Mouse (Mus musculus) heart, embryonic 13.5 days (tissue): Measurements from ENCODE around the gene Sgo2b. TPM values are rescaled to one million over a fixed set of nuclear protein-coding genes. Genes with fewer than 3 reads are reported as not detected.
"Not testable (repeated sequence)": the region's sequence is repeated elsewhere in the genome, so short reads cannot be mapped to it uniquely, and the experiment has no call there.

Experiments used
- ATAC-seq: fragments of 200-750 bp; cut with Nextera tagmentation; 2 replicates; pipeline ENCODE4 v1.8.0; 2017; ENCODE audit warnings: moderate TSS enrichment; ENCODE audit not compliant: insufficient number of reproducible peaks, low FRiP score, low TSS enrichment; ENCODE audit errors: extremely low read depth
- H3K27ac ChIP-seq: fragments of 300-500 bp; sonication (generic); replicated peaks from 2 replicates; pipeline ENCODE4 v1.5.1; 2015; ENCODE audit warnings: moderate library complexity, mild to moderate bottlenecking, inconsistent platforms
- H3K27me3 ChIP-seq: fragments of 300-500 bp; sonication (generic); replicated peaks from 2 replicates; pipeline ENCODE4 v1.6.1; 2015; ENCODE audit warnings: mild to moderate bottlenecking, inconsistent platforms
- H3K36me3 ChIP-seq: fragments of 300-500 bp; sonication (generic); 2 replicates; pipeline ENCODE4 v1.6.1; 2015; ENCODE audit warnings: mild to moderate bottlenecking, inconsistent platforms
- H3K4me1 ChIP-seq: fragments of 300-500 bp; sonication (generic); 2 replicates; pipeline ENCODE4 v1.6.1; 2015; ENCODE audit warnings: inconsistent platforms
- H3K4me2 ChIP-seq: fragments of 300-500 bp; sonication (generic); 2 replicates; pipeline ENCODE4 v1.6.1; 2015; ENCODE audit warnings: inconsistent platforms, mild to moderate bottlenecking, moderate library complexity
- H3K4me3 ChIP-seq: fragments of 300-500 bp; sonication (generic); 2 replicates; pipeline ENCODE4 v1.5.1; 2015; ENCODE audit warnings: moderate library complexity, mild to moderate bottlenecking, inconsistent platforms
- H3K9ac ChIP-seq: fragments of 300-500 bp; sonication (generic); 2 replicates; pipeline ENCODE4 v1.6.1; 2015; ENCODE audit warnings: inconsistent platforms, mild to moderate bottlenecking, moderate library complexity
- H3K9me3 ChIP-seq: fragments of 300-500 bp; sonication (generic); 2 replicates; pipeline ENCODE4 v1.6.1; 2016; ENCODE audit warnings: inconsistent platforms
- WGBS: fragments of 180-500 bp; shearing (Covaris S2); methylation state at CpG from one replicate; pipeline ENCODE4 v1.1.7; 2015; ENCODE audit warnings: mixed read lengths; 5-methylcytosine and 5-hydroxymethylcytosine counted together
- polyA plus RNA-seq: library from polyadenylated mRNA; unstranded; fragments of >200 nt; fragmentation: Nextera tagmentation; extraction: Ambion mirVana; gene quantifications from 2 replicates; pipeline ENCODE4 v1.2.1, GENCODE M21; 2015

Gene Sgo2b
- not detected in 2 replicates for polyA plus RNA-seq

DNA sequence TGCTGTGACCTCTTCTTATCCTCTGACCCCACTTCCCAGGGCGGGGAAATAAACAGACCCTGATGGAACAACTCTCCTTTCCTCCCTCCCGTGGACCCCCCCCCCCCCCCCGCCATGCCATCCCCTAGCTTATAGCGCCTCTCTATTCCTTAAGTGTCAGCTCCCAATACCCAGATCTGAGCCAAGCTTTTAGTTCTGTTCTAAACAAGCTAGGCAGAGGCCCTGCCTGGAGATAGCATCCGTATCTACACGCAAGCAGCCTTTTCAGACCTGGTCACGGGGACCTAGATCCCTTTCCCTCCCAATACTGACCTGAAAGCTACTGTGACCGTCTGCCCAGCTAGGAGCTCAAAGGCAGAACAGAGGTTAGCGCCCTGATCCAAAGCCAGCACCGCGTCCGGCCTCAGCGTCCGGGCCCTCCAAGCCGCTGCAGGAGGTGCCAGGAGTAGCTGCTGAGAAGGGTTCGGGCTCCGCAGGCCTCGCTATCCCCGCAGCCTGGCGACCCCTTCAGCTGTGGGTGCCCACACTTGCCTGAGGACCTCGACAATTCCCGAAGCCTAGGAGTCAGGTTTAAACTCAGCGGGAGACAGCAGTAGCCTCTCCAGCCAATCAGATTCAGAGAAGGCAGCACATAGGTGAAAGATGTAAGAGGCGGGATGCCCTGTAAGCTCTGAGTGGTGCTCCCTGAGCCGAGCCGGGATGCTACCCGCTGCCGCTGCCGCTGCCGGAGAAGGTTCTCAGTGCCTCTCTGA is at the start of gene Sgo2b:
Gene Sgo2b, minus strand, starts transcription at position 623 of the 752 bp plus-strand sequence.
- H3K9ac ChIP-seq, result peak within 1 kb of the TSS; percentile 52; the same call in 1 of the 2 replicates
- no peak within 1 kb of the TSS for H3K27ac ChIP-seq
- peak within 1 kb of the TSS; percentile 74 for H3K4me2 ChIP-seq
- no peak for ATAC-seq
- H3K4me3 ChIP-seq, result peak within 1 kb of the TSS; percentile 46
- H3K9me3 ChIP-seq, result no peaks in the 10 kb centered on the region
- peaks cover 12% of the 10 kb centered on the region; the same call in 1 of the 2 replicates for H3K27me3 ChIP-seq
- H3K4me1 ChIP-seq, result peaks cover 7% of the 10 kb centered on the region; the same call in 1 of the 2 replicates
- H3K36me3 ChIP-seq, result no peaks in the 10 kb centered on the region
- 2% methylated on average over 30 of the region's 30 CpGs for WGBS

- not testable (repeated sequence) for H3K9ac ChIP-seq, H3K27ac ChIP-seq, ATAC-seq, H3K9me3 ChIP-seq, H3K27me3 ChIP-seq, H3K4me2 ChIP-seq, H3K36me3 ChIP-seq, H3K4me3 ChIP-seq, H3K4me1 ChIP-seq
- WGBS, result 35% methylated on average over 9 of the region's 9 CpGs
Observed at GRCm38 (mm10) chr8:63970612-63971391, 18.8 kb upstream of the Sgo2b start.

- H3K9me3 ChIP-seq, result peaks cover 9% of the 10 kb centered on the region
- 69% methylated on average over 3 of the region's 3 CpGs for WGBS
- H3K4me2 ChIP-seq, result no peak overlapping the region
- H3K4me1 ChIP-seq, result no peaks in the 10 kb centered on the region
- H3K27ac ChIP-seq, result no peak overlapping the region
- no peak overlapping the region for H3K9ac ChIP-seq
- H3K36me3 ChIP-seq, result no peaks in the 10 kb centered on the region
- ATAC-seq, result no peak
- H3K27me3 ChIP-seq, result no peaks in the 10 kb centered on the region
- H3K4me3 ChIP-seq, result no peak overlapping the region
Observed at GRCm38 (mm10) chr8:63961032-63961785, 9.2 kb upstream of the Sgo2b start.

- H3K36me3 ChIP-seq, H3K4me1 ChIP-seq, ATAC-seq, H3K4me2 ChIP-seq, H3K27ac ChIP-seq, H3K9ac ChIP-seq, H3K9me3 ChIP-seq, H3K4me3 ChIP-seq: not testable (repeated sequence)
- H3K27me3 ChIP-seq, result peaks cover 12% of the 10 kb centered on the region; the same call in 1 of the 2 replicates
- 71% methylated on average over 4 of the region's 4 CpGs for WGBS
Observed at GRCm38 (mm10) chr8:63953802-63954201, 1.8 kb upstream of the Sgo2b start.

DNA sequence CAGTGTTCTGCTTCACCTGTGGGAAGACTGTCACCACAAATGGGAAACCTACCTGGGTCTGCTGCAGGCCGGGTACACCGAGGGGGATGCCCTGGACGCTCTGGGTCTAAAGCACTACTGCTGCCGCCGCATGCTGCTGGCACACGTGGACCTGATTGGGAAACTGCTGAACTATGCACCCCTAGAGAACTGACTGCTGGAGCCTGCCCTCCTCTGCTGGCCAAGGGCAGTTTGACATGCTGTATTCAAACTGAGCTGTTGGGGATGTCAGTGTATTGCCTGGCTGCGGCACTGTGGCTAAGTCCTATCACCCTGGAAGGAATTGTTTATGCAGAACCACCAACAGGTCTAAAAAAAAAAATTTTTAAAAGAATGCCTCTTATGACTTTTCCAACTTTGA is 18.9 kb downstream of the Sgo2b start:
- ATAC-seq, result no peak
- H3K9ac ChIP-seq, result no peak overlapping the region
- H3K9me3 ChIP-seq, result no peaks in the 10 kb centered on the region
- no peaks in the 10 kb centered on the region for H3K27me3 ChIP-seq
- no peak overlapping the region for H3K27ac ChIP-seq
- no peak overlapping the region for H3K4me2 ChIP-seq
- H3K4me1 ChIP-seq, result no peaks in the 10 kb centered on the region
- no peaks in the 10 kb centered on the region for H3K36me3 ChIP-seq
- no peak overlapping the region for H3K4me3 ChIP-seq
- WGBS, result 57% methylated on average over 7 of the region's 7 CpGs

DNA sequence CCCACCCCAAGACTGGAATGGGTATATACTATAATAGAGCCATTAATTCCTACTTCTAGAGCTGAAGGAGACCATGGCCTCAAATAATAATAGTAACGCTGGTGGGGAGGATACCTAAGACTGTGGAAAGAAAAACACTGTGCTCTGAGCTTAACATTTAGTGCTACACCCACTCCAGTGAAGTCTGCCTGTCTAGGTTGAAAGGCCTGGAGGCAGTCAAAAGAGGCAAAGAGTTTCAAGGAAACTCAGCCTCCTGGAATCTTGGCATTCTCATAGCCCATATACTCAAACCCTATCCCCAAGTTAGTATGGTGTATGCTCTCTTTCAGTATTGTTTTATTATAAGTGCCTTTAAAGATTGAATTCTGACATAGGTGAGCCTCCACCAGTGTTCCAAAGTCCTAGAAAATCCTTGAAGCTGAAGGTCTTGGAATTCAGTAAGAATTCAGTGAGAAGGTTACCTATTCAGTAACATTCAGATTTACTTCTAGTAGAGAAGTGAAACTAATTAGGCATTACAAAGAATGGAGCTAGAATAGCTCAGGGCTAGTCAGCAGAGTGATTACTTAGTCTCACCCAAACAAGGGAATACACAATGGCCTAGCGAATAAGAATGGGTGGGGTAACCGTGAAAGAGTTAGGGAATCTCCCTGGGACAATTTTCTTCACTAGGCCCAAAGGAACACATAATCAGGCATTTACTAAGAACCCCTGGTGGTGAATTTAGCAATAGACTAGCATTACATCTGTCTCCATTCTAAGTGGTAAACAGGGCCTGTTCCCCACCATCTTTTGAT is 22.5 kb downstream of the Sgo2b start:
- no peaks in the 10 kb centered on the region for H3K4me1 ChIP-seq
- 66% methylated on average over 3 of the region's 3 CpGs for WGBS
- H3K4me2 ChIP-seq, result no peak overlapping the region
- H3K36me3 ChIP-seq, result no peaks in the 10 kb centered on the region
- H3K4me3 ChIP-seq, result no peak overlapping the region
- no peak overlapping the region for H3K27ac ChIP-seq
- H3K27me3 ChIP-seq, result no peaks in the 10 kb centered on the region
- no peaks in the 10 kb centered on the region for H3K9me3 ChIP-seq
- no peak for ATAC-seq
- H3K9ac ChIP-seq, result no peak overlapping the region

DNA sequence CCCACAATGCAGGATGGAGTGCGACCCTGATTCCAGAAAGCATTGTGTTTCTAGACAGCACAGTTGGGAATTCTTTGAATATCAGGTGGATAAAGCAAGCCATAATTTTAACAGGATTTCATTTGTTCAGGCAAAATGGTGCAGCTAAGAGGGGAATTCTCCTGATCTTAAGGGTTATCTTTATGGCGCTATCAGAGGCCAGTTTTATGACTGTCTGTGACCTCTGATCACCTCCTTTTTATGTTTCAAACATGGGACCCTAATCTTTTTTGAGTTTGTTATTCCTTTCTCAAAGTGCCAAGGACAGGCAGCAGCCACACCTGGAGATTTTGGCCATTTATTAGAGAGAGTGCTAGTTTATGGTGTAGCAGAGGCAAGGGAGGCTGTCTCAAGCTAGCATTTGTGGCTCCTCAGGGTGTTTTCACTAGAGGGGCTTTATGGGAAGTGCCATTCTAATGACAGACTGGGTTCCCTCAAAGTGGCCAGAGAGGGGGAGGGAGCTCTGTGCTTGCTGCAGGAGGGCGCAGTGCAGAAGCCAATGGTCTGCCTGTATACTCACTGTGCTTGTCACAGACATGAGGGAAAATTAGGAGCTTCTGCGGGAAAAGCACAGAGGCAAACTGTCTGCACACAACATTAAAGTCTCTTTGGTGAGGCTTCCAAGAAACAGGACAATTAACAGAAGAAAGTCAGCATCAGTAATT is 30.6 kb downstream of the Sgo2b start:
- H3K36me3 ChIP-seq, result no peaks in the 10 kb centered on the region
- no peak overlapping the region for H3K4me2 ChIP-seq
- H3K27ac ChIP-seq, result no peak overlapping the region
- WGBS, result 68% methylated on average over 4 of the region's 4 CpGs
- ATAC-seq, result no peak
- no peaks in the 10 kb centered on the region for H3K4me1 ChIP-seq
- H3K9ac ChIP-seq, result no peak overlapping the region
- H3K27me3 ChIP-seq, result no peaks in the 10 kb centered on the region
- no peaks in the 10 kb centered on the region for H3K9me3 ChIP-seq
- H3K4me3 ChIP-seq, result no peak overlapping the region

DNA sequence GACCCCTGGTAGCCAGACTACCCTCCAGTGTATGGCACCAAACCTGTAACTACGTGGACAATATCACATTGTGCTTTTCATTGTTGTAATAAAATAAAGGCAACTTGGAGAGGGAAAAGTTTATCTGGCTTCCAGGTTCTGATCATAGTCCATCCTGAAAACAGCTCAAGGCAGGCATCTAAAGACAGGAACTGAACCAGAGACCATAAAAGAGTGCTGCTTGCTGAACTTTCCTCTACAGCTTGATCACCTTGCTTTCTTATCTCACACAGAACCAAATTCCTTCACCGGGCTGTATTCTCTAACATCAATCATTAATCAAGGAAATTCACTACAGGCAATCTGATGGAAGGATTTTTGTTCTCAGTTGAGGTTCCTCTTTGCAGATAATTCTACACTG is 57.0 kb downstream of the Sgo2b start:
- Histone ChIP-seq H3K4me1 (no peaks in the 10 kb centered on the region), H3K36me3 (no peaks in the 10 kb centered on the region), H3K4me3 (no peak overlapping the region), H3K27ac (no peak overlapping the region), H3K9ac (no peak overlapping the region), H3K27me3 (no peaks in the 10 kb centered on the region), H3K9me3 (no peaks in the 10 kb centered on the region), H3K4me2 (no peak overlapping the region)
- 62% methylated on average over 2 of the region's 2 CpGs for WGBS
- ATAC-seq, result no peak

DNA sequence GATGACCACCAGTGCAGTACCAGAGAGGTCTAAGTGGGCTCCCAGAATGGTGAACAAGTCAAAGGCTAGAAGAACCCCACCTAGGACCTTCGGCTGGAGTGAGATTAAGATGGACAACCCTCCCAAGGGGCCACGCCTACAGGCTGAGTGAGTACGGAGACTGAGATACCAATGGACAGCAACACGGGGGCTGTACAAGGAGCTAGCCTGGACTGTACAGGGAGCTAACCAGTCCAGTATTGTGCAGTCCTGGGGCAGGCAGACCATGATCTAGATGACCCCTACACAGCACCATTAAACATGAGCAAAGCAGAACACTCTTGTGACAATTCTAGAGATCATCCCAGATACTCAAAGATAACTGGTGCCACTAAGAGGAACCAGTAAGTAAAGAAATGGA is 73.7 kb downstream of the Sgo2b start:
- Histone ChIP-seq H3K27ac (no peak overlapping the region), H3K9me3 (no peaks in the 10 kb centered on the region), H3K4me1 (no peaks in the 10 kb centered on the region), H3K4me3 (no peak overlapping the region), H3K4me2 (no peak overlapping the region), H3K36me3 (no peaks in the 10 kb centered on the region), H3K27me3 (no peaks in the 10 kb centered on the region), H3K9ac (no peak overlapping the region)
- 74% methylated on average over 4 of the region's 4 CpGs for WGBS
- ATAC-seq, result no peak

- 10% methylated on average over 6 of the region's 6 CpGs for WGBS
- no peaks in the 10 kb centered on the region for H3K36me3 ChIP-seq
- H3K4me3 ChIP-seq, result no peak overlapping the region
- no peaks in the 10 kb centered on the region for H3K27me3 ChIP-seq
- H3K4me2 ChIP-seq, result peak overlapping the region; percentile 34
- no peak overlapping the region for H3K27ac ChIP-seq
- no peaks in the 10 kb centered on the region for H3K9me3 ChIP-seq
- no peak overlapping the region for H3K9ac ChIP-seq
- H3K4me1 ChIP-seq, result no peaks in the 10 kb centered on the region
- ATAC-seq, result no peak
Observed at GRCm38 (mm10) chr8:63877393-63877792, 74.7 kb downstream of the Sgo2b start.
